Mouse (Mus musculus): ENCODE results near the gene Hsd17b1. TPM values are rescaled to one million over a fixed set of nuclear protein-coding genes. Genes with fewer than 3 reads are reported as not detected.
A peak's percentile ranks its signal among the peaks of the same experiment; 100 is the strongest.

Hsd17b1 gene
- total RNA-seq, 1 experiment from 2014 or later: 0.85 TPM

DNA sequence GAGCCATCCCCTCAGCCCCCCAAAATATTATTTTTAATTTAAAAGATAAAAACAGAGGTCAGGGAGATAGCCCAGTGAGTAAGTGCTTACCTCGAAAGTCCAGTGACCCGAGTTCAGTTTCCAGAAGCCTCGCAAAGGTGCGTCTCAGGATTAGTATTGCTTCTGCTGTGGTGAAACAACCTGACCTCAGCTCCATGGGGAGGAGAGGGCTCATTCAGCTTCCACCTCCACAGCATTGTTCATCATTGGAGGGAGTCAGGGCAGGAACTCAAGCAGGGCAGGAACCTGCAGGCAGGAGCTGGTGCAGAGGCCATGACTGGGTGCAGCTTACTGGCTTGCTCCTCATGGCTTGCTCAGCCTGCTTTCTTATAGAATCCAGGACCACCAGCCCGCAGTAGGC, 17.2 kb upstream of the Hsd17b1 start:
- no peak for DNase-seq

- peak; percentile 58 for DNase-seq
Measured at GRCm38 (mm10) chr11:101062165-101062884, 15.9 kb upstream of the Hsd17b1 start.

- DNase-seq: no peak
Measured at GRCm38 (mm10) chr11:101062971-101063675, 15.1 kb upstream of the Hsd17b1 start.

DNA sequence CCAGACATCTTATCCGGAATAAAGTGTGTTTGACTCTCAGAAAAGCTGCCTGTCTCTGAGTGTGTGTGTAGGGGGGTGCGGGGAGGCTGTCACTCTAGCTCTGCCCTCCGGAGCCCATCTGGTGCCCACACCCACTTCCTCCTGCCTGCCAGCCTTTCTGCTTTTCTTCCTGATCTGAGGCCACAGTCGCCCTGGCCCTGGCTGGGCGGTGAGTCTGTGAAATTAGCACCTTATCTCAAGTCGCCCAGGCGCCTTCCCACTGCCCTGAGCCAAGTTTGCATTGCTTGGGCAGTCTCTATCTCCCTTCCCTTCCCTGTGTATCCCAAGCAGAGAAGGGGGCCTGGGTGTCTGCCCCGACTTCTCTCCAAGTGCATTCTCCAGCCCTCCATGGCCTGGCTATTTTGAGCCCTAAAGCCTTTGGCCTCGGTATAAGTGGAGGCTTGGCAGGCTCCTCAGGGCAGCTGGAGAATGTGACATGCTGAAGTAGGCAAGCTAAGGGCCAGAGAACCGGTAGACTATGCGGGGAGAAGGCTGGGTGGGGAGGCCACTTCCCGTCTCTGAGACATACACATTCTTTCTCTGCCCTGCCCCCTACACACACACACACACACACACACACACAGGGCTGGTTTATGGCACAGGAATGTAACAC, 14.4 kb upstream of the Hsd17b1 start:
- DNase-seq: peak; percentile 74

GRCm38 (mm10) chr11:101064462-101064861, 13.7 kb upstream of the Hsd17b1 start:
- DNase-seq: no peak

DNA sequence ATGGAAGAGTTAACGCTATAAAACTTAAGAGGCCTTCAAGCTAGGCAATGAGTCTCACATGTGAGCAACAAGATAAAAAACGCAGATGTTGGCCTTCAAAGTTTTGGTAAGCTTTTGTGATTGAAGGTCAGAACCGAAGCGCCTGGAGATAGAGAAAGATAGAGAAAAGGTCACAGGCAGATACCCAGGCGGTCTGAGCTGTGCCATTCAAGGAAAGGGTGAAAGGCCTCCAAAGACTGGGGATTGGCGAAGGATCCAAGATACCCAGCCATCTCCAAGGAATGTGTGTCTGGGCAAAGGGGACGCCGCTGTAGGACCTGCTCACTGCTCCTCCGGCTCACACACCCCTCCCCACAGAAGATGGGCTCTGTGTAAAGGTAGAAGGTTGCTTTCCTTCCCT, 13.2 kb upstream of the Hsd17b1 start:
- peak; percentile 60 for DNase-seq

- peak; percentile 93 for DNase-seq
Measured at GRCm38 (mm10) chr11:101066549-101067412, 11.4 kb upstream of the Hsd17b1 start.

GRCm38 (mm10) chr11:101069391-101070188, 8.6 kb upstream of the Hsd17b1 start, which contains the start of gene Naglu:
TSS of gene Naglu (plus strand) at chr11:101070012.
- peak; percentile 99 for DNase-seq

DNA sequence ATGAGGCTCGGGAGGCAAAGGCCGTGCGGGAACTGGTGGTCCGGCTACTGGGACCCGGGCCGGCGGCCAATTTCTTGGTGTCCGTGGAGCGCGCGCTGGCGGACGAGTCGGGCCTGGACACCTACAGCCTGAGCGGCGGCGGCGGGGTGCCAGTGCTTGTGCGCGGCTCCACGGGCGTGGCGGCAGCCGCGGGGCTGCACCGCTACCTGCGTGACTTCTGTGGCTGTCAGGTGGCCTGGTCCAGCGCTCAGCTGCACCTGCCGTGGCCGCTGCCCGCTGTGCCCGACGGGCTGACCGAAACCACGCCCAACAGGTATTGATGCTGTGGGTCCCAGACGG, 8.1 kb upstream of the Hsd17b1 start:
- DNase-seq: no peak

DNA sequence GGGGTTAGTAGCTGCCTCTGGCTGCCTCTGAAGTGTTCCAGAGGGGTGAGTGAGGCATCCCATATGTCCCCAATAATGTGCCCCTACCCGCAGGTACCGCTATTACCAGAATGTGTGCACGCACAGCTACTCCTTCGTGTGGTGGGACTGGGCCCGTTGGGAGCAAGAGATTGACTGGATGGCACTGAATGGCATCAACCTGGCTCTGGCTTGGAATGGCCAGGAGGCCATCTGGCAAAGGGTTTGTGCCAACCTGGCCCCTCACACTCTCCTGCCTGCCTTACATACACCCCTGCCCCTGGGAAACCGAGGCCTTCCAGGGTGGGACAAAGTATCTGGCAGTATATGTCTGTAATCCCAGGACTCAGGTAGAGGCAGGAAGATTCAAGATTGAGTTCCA, 7.2 kb upstream of the Hsd17b1 start:
- no peak for DNase-seq

DNA sequence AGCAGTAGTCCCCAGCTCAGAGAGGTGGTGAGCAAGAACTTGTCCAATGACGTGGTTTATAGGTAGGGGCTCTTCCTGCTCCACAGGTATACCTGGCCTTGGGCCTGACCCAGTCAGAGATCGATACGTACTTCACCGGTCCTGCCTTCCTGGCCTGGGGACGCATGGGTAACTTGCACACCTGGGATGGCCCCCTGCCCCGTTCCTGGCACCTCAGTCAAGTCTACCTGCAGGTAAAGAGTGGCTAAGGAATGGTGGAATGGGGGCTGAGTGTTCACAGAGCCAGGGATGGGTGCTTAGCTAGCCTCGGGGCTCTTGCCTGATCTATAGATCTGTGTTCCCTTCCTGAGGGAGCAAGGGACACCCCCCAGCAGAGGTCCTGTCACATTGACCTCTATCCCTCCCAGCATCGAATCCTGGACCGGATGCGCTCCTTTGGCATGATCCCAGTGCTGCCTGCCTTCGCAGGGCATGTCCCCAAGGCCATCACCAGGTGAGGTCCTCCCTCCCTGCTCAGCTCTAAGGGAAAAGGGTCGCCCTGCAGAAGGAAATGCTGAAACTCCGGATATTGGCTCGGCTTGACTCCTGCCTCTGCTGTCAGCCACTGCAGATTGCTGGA, 6.3 kb upstream of the Hsd17b1 start:
- no peak for DNase-seq

GRCm38 (mm10) chr11:101079746-101080145, 1.5 kb downstream of the Hsd17b1 start:
- no peak for DNase-seq

GRCm38 (mm10) chr11:101080421-101080820, 2.2 kb downstream of the Hsd17b1 start:
- DNase-seq: no peak

DNA sequence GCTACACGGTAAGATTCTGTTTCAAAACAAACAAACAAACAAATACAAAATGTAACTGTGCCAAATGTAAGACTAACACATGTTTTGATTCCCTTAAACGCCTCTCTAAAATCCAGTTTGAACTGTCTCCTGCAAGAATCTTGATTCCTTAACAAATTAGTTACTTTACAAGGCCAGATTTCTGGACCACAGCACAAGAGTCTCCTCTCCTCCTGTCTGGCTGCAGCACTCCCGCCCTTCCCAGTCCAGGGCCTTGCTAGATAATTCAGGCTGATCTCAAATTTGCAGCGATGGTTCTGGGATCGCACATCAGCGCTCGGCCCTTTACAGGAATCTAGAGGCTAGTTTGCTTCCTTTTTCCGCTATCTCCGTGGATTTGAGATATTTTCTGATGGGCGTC, 3.4 kb downstream of the Hsd17b1 start:
- DNase-seq: no peak

DNA sequence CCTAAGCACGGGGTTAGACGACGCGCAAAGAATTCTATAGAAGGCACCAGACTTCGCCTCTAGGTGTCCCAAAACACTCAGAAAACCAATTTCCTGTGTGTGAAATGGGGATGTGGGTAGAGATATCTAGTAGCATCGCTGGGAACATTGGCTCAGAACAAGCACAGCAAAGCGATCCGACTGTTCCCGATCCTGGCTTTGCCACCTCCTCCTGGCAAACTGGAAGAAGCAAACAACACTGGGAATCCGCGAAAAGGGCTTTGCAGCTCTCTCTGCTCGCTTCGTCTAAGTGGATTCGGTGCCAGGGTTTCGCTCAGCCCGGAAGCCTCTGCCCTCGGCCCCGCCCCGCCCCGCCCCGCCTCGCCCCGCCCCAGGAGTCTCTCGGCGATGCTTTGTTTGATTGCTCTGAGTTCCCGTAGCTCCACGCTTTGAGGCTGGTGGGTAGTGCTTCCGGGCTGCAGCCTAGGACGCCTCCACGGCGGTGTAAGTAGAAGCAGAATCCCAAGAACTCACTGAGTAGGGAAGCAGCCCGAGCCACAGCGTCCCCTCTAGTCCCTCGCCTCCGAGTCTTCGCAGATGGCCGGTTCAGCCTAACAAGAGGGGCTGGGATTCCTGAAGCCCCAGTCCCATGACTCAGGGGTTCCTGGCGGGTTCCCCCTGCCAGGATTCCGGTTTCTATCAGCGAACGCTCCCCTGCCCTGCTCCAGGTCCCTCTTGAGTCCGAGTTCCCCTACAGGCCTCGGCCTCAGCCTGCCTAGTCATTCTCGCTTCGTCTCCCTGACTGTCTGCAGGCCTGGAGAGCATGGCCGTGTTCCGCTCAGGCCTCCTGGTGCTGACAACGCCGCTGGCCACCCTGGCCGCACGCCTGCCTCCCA, 4.2 kb downstream of the Hsd17b1 start, which contains the start of gene Coasy:
Gene Coasy, plus strand, starts transcription at position 358 of the 875 bp plus-strand sequence.
- peak; percentile 92 for DNase-seq

DNA sequence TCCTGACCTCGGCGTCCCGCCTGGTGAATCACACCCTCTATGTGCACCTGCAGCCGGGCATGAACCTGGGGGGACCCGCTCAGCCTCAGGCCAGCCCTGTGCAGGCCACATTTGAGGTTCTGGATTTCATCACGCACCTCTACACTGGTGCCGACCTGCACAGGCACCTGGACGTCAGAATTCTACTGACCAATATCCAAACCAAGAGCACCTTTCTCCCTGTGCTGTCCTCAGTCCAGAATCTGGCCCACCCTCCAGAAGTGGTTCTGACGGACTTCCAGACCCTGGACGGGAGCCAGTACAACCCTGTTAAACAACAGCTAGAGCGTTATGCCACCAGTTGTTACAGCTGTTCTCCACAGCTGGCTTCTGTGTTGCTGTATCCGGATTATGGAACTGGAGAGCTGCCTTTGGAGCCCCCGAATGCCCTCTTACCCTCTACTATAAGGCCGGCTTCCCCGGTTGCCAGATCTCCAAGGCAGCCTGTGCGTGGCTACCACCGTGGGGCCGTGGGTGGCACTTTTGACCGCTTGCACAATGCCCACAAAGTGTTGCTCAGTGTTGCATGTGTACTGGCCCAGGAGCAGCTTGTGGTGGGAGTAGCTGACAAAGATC, 5.0 kb downstream of the Hsd17b1 start:
- peak; percentile 55 for DNase-seq

- DNase-seq: no peak
Measured at GRCm38 (mm10) chr11:101084246-101084645, 6.0 kb downstream of the Hsd17b1 start.

DNA sequence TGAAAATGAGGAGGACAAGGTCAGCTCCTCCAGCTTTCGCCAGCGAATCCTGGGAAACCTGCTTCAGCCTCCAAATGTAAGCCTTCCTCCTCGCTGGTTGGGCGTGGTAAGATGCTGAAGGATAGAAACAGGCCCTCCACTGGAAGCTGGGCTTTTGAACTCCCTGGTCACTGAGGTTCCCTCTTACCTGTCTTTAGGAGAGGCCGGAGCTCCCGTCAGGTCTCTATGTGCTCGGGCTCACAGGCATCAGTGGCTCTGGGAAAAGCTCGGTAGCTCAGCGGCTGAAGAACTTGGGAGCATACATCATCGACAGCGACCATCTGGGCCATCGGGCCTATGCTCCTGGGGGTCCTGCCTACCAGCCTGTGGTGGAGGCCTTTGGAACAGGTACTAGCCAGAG, 6.6 kb downstream of the Hsd17b1 start:
- no peak for DNase-seq

DNA sequence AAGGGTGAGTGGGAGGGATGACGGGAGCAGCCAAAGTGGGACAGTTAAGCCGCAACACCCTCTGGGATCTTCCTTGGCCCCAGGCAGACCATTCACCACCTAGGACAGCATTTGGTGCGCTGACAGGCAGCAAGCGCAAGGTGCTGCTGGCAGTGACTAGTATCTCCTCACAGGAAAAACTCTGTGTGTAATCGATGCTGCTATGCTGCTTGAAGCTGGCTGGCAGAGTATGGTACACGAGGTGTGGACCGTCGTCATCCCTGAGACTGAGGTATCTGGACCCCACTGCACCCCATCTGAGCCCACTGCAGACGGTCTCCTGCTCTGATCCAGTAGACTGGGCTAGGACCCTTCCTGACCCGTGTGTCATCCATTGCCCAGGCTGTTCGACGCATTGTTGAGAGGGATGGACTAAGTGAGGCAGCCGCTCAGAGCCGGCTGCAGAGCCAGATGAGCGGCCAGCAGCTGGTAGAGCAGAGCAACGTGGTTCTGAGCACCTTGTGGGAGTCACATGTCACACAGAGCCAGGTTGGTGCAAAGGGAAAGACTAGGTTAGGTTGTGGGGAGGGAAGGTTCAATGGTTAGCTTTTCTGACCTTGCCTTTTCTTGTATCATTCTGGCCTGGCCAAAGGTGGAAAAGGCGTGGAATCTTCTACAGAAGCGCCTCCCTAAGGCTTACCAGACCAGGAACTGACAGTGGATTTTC, 7.6 kb downstream of the Hsd17b1 start:
- no peak for DNase-seq
